Mouse (Mus musculus): ENCODE measurements around the gene Cox7b. TPM values are rescaled to one million over a fixed set of nuclear protein-coding genes. Genes with fewer than 3 reads are reported as not detected.

Gene Cox7b
- polyA plus RNA-seq, 1 experiment from 2014 or later = 297 TPM

GRCm38 (mm10) chrX:106017102-106017501 is 1.6 kb downstream of the Cox7b start:
- Histone ChIP-seq H3K4me1 (ENCODE audit: insufficient read depth, low read depth, low read length) (no peaks in the 10 kb centered on the region), H3K27me3 (replicated peaks; ENCODE audit: insufficient read depth, low read length) (no peaks in the 10 kb centered on the region), H3K4me3 (ENCODE audit: low read depth, low read length) (no peak overlapping the region), H3K9ac (replicated peaks; ENCODE audit: low read depth) (no peak overlapping the region), H3K9me3 (ENCODE audit: low read length) (no peaks in the 10 kb centered on the region), H3K27ac (ENCODE audit: low read length) (no peak overlapping the region), H3K4me2 (replicated peaks; ENCODE audit: low read depth, low read length) (no peak overlapping the region), H3K36me3 (ENCODE audit: insufficient read depth, low read length) (no peaks in the 10 kb centered on the region)
- TF ChIP-seq EP300 (IDR thresholded peaks at IDR 0.05) = no peak
- no peak for TF ChIP-seq CTCF (IDR thresholded peaks at IDR 0.05)
- DNase-seq (ENCODE audit: low spot score) = no peak
- no peak for ATAC-seq
- 69% methylated on average over 3 of the region's 3 CpGs for WGBS

GRCm38 (mm10) chrX:106017516-106017915 is 2.0 kb downstream of the Cox7b start:
- no peak overlapping the region for H3K4me3 ChIP-seq (ENCODE audit: low read depth, low read length)
- ATAC-seq (no peak), DNase-seq (ENCODE audit: low spot score) (no peak)
- 88% methylated on average over 4 of the region's 4 CpGs for WGBS
- no peak overlapping the region for H3K4me2 ChIP-seq (replicated peaks; ENCODE audit: low read depth, low read length)
- TF ChIP-seq EP300 (IDR thresholded peaks at IDR 0.05) = no peak
- no peak for TF ChIP-seq CTCF (IDR thresholded peaks at IDR 0.05)
- no peaks in the 10 kb centered on the region for H3K36me3 ChIP-seq (ENCODE audit: insufficient read depth, low read length)
- no peaks in the 10 kb centered on the region for H3K4me1 ChIP-seq (ENCODE audit: insufficient read depth, low read depth, low read length)
- H3K9ac ChIP-seq (replicated peaks; ENCODE audit: low read depth) = no peak overlapping the region
- no peaks in the 10 kb centered on the region for H3K9me3 ChIP-seq (ENCODE audit: low read length)
- no peaks in the 10 kb centered on the region for H3K27me3 ChIP-seq (replicated peaks; ENCODE audit: insufficient read depth, low read length)
- no peak overlapping the region for H3K27ac ChIP-seq (ENCODE audit: low read length)

- TF ChIP-seq CTCF (IDR thresholded peaks at IDR 0.05) (peak; percentile 84), EP300 (IDR thresholded peaks at IDR 0.05) (no peak)
- Histone ChIP-seq H3K27me3 (replicated peaks; ENCODE audit: insufficient read depth, low read length) (no peaks in the 10 kb centered on the region), H3K9ac (replicated peaks; ENCODE audit: low read depth) (peak within 1 kb of the TSS; percentile 39; the same call in 1 of the 2 replicates), H3K36me3 (ENCODE audit: insufficient read depth, low read length) (no peaks in the 10 kb centered on the region), H3K4me3 (ENCODE audit: low read depth, low read length) (peak within 1 kb of the TSS; percentile 53), H3K4me1 (ENCODE audit: insufficient read depth, low read depth, low read length) (no peaks in the 10 kb centered on the region), H3K9me3 (ENCODE audit: low read length) (no peaks in the 10 kb centered on the region), H3K27ac (ENCODE audit: low read length) (peak within 1 kb of the TSS; percentile 77), H3K4me2 (replicated peaks; ENCODE audit: low read depth, low read length) (peak within 1 kb of the TSS; percentile 49)
- 11% methylated on average over 36 of the region's 36 CpGs for WGBS
- ATAC-seq = peak; percentile 99
- peak; percentile 95 for DNase-seq (ENCODE audit: low spot score)
Observed at GRCm38 (mm10) chrX:106026418-106027342, 11.2 kb downstream of the Cox7b start, which contains the start of gene Atp7a. Gene Atp7a (plus strand): TSS chrX:106027276.

GRCm38 (mm10) chrX:106027343-106027674 is 11.8 kb downstream of the Cox7b start:
- Histone ChIP-seq H3K4me1 (ENCODE audit: insufficient read depth, low read depth, low read length) (no peaks in the 10 kb centered on the region), H3K4me2 (replicated peaks; ENCODE audit: low read depth, low read length) (peak overlapping the region; percentile 49), H3K27me3 (replicated peaks; ENCODE audit: insufficient read depth, low read length) (no peaks in the 10 kb centered on the region), H3K36me3 (ENCODE audit: insufficient read depth, low read length) (no peaks in the 10 kb centered on the region), H3K27ac (ENCODE audit: low read length) (peak overlapping the region; percentile 77), H3K9me3 (ENCODE audit: low read length) (no peaks in the 10 kb centered on the region), H3K9ac (replicated peaks; ENCODE audit: low read depth) (peak overlapping the region; percentile 39; the same call in 1 of the 2 replicates), H3K4me3 (ENCODE audit: low read depth, low read length) (peak overlapping the region; percentile 53)
- WGBS = 8% methylated on average over 8 of the region's 8 CpGs
- no peak for TF ChIP-seq EP300 (IDR thresholded peaks at IDR 0.05)
- no peak for TF ChIP-seq CTCF (IDR thresholded peaks at IDR 0.05)
- no peak for DNase-seq (ENCODE audit: low spot score)
- peak; percentile 27 for ATAC-seq

- ATAC-seq (no peak), DNase-seq (ENCODE audit: low spot score) (no peak)
- H3K27ac ChIP-seq (ENCODE audit: low read length) = no peak overlapping the region
- WGBS = 65% methylated on average over 5 of the region's 5 CpGs
- H3K9me3 ChIP-seq (ENCODE audit: low read length) = no peaks in the 10 kb centered on the region
- no peaks in the 10 kb centered on the region for H3K4me1 ChIP-seq (ENCODE audit: insufficient read depth, low read depth, low read length)
- H3K36me3 ChIP-seq (ENCODE audit: insufficient read depth, low read length) = no peaks in the 10 kb centered on the region
- no peak overlapping the region for H3K9ac ChIP-seq (replicated peaks; ENCODE audit: low read depth)
- no peak overlapping the region for H3K4me2 ChIP-seq (replicated peaks; ENCODE audit: low read depth, low read length)
- TF ChIP-seq EP300 (IDR thresholded peaks at IDR 0.05) (no peak), CTCF (IDR thresholded peaks at IDR 0.05) (no peak)
- H3K27me3 ChIP-seq (replicated peaks; ENCODE audit: insufficient read depth, low read length) = no peaks in the 10 kb centered on the region
- no peak overlapping the region for H3K4me3 ChIP-seq (ENCODE audit: low read depth, low read length)
Observed at GRCm38 (mm10) chrX:106030176-106030575, 14.7 kb downstream of the Cox7b start.

- no peaks in the 10 kb centered on the region for H3K9me3 ChIP-seq (ENCODE audit: low read length)
- no peak overlapping the region for H3K27ac ChIP-seq (ENCODE audit: low read length)
- H3K4me1 ChIP-seq (ENCODE audit: insufficient read depth, low read depth, low read length) = no peaks in the 10 kb centered on the region; the same call in 1 of the 2 replicates
- H3K27me3 ChIP-seq (replicated peaks; ENCODE audit: insufficient read depth, low read length) = no peaks in the 10 kb centered on the region
- H3K4me3 ChIP-seq (ENCODE audit: low read depth, low read length) = no peak overlapping the region
- no peaks in the 10 kb centered on the region for H3K36me3 ChIP-seq (ENCODE audit: insufficient read depth, low read length)
- no peak overlapping the region for H3K4me2 ChIP-seq (replicated peaks; ENCODE audit: low read depth, low read length)
- ATAC-seq (no peak), DNase-seq (ENCODE audit: low spot score) (no peak)
- TF ChIP-seq CTCF (IDR thresholded peaks at IDR 0.05) = no peak
- H3K9ac ChIP-seq (replicated peaks; ENCODE audit: low read depth) = no peak overlapping the region
Observed at GRCm38 (mm10) chrX:106031124-106031523, 15.6 kb downstream of the Cox7b start.

Data from lung, postnatal 0 days (tissue).